Mouse (Mus musculus) megakaryocyte-erythroid progenitor cell, adult 5 weeks (primary cell): ENCODE results near the gene Golga4. TPM values are rescaled to one million over a fixed set of nuclear protein-coding genes. Genes with fewer than 3 reads are reported as not detected.

Source experiments
- polyA plus RNA-seq: library from polyadenylated mRNA; stranded (reverse); fragments of >175 nt; gene quantifications from 2 replicates; pipeline ENCODE4 v1.2.3, GENCODE M21; 2012

Golga4 gene
- polyA plus RNA-seq: 7.4 and 13.4 TPM in 2 replicates

GRCm38 (mm10) chr9:118506020-118506403 is at the start of gene Golga4:
Gene Golga4, plus strand, starts transcription at chr9:118506267.

GRCm38 (mm10) chr9:118477961-118478360 is 28.1 kb upstream of the Golga4 start, which contains the start of gene Eomes:
Gene Eomes, plus strand, starts transcription at chr9:118478212.

GRCm38 (mm10) chr9:118606148-118606816 is 100.2 kb downstream of the Golga4 start, which contains the start of gene Itga9:
Gene Itga9, plus strand, starts transcription at chr9:118606690.

Other genes with a start within 250 kb of the Golga4 start
- gene Eomes, start 28.1 kb upstream of the Golga4 start, polyA plus RNA-seq: 1.7 and 2.7 TPM in 2 replicates
- 0.36 and 0.56 TPM in 2 replicates for gene Itga9, start 100.4 kb downstream of the Golga4 start, polyA plus RNA-seq